Mouse (Mus musculus) heart, adult 2 months (tissue): ENCODE data around the gene Nms.

Experiments used
- CTCF ChIP-seq: fragments of 200-600 bp; IDR thresholded peaks from 2 replicates; pipeline ENCODE4 v1.8.1; 2022; ENCODE audit warnings: antibody characterized with exemption, mild to moderate bottlenecking, moderate library complexity
- POLR2A ChIP-seq: fragments of 200-500 bp; IDR thresholded peaks from 2 replicates; pipeline ENCODE4 v1.6.1; 2011; ENCODE audit warnings: mild to moderate bottlenecking, low read depth, low read length, control low read depth; ENCODE audit not compliant: insufficient read depth

- TF ChIP-seq CTCF (no peak), POLR2A (no peak)
These were observed 35.0 kb upstream of the Nms start for GRCm38 (mm10) chr1:38903985-38904384.
